Mouse (Mus musculus) layer of hippocampus, adult 18-20 months (tissue): ENCODE measurements around the gene Csad. TPM values are rescaled to one million over a fixed set of nuclear protein-coding genes. Genes with fewer than 3 reads are reported as not detected.
A peak's percentile ranks its signal among the peaks of the same experiment; 100 is the strongest.

Experiments
- DNase-seq, 2 experiments: peaks; one replicate each; pipeline ENCODE4 v3.0.0; 2022; ENCODE audit warnings: low spot score in 2 of 2
- long read RNA-seq: library from polyadenylated mRNA; stranded (forward); transcript quantifications from one replicate; pipeline ENCODE4 v2.0.0, GENCODE M21; 2021
- total RNA-seq, 2 experiments: library from RNA; stranded (reverse); gene quantifications; 2 replicates each; pipeline ENCODE4 v1.2.3; 2021

Csad gene
- total RNA-seq, result 10 to 100 TPM; 33.3 to 37.4 TPM
- long read RNA-seq, partial matches to known transcripts, result 4 of 27 reads
- long read RNA-seq, other reads (novel, unspliced or antisense), result 23 of 27 reads

- DNase-seq, result peak in 1 of 2 experiments; percentile 30
Observed at GRCm38 (mm10) chr15:102204674-102205505, at the start of gene Csad. Gene Csad (minus strand): TSS chr15:102204724.

DNA sequence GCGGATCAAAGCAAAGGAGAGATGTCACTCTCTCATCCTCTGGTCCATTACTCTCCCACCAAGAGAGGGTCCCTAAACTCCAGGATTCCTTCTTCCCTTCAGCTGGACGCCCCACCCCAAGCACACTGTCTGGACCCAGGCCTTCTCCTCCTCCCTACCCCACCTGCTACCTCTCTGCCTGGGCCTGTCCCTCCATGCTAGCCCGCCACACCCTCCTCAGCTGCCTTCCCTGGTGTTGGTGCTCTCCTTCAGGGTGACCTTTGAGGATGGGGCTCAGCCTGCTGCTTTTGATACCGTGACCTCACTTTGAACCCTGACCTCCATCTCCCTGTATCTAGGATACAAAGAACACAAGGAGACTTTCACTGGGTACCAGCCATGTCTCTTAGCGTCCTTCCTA lies 46.0 kb upstream of the Csad start:
- no peak for DNase-seq

DNA sequence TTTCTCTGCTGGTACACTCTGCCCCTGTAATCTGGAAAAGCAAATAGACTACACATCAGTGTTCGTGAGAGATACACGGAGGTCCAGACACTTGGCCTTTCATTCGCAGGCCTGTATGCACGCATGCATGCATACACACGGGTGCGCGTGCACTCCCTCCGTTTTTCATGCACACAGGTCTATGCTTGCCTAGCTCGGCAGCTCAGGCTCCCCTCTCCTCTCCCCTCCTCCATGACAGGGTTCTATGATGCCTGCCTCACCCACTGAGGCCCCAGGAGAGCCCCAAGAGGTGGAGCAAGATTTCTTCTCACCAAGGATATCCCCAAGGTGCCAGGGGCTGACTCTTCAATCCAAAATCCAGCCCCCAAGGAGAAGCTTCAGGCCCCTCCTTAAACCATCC lies 45.4 kb upstream of the Csad start:
- no peak for DNase-seq

DNA sequence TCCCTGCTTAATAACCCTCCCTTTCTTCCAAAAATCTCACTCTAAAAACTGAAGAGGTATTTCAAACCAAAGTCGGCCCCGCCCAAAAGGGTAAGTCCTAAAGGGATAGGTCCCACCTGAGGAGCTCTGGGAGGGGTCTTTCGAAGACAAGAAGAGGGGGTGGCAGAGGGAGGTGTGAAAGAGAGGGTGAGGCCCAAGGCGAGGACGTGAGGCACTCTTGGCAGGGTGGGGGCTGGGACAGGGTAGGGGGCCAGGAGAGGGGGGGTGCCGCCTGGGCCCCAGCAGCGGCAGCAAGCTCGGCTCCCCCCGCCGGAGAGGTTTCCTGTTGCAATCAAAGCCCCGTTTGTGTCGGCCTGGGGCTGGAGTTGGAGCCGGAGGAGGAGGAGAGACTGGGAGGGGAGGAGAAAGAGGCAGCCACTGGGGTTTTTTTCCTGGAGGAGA lies 44.7 kb upstream of the Csad start:
- no peak for DNase-seq

DNA sequence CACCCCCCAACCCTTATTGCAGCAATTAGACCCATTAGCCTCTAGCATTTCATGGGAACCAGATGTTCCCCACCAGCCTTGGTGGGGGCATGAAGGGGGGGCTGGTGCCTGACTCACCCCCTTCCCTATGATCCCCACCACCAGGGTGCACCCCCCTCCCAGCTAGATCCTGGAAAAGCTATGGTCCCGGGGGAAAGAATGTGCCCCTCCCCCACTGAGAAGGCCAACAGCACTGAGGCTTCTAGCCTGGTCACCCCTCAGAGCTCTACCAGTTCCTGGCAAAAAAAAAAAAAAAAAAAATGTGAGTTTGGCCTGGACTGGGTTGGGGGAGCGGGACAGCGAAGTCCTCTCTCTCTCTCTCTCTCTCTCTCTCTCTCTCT lies 44.3 kb upstream of the Csad start:
- no peak for DNase-seq

DNA sequence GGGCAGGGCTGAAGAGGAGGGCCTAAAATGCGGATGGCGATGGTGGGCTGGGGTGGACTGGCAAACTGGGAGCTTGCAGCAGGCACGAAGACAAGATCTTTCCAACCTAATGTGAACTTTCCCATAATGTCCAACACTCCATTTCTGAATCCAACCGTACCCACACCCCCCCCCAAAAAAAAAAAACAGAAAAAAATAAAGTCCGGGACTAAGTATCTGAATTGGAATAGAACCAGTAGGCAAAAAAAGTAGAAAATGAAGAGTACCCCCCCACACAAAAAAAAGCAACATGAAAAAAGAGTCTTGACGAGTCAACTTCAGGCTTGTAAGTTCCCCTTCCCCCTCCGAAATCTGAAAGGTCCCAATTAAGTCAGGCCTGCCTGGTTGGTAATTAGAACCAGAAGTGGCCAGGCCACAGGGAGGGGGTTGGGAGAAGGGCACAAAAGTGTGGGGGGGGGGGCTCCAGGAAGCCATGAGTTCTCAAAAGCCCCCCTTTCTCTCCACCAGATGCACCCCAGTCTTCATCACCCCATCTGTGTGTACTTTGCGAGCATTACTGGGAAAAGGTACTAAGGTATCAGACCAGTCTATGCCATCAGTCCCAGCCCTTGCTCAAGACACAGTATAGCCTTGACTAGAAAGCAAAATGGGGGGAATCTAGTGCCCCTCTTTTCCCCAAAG lies 43.7 kb upstream of the Csad start:
- DNase-seq, result no peak

- DNase-seq, result peak; percentile 16 to 31
Observed at GRCm38 (mm10) chr15:102247252-102248130, 43.0 kb upstream of the Csad start.

DNA sequence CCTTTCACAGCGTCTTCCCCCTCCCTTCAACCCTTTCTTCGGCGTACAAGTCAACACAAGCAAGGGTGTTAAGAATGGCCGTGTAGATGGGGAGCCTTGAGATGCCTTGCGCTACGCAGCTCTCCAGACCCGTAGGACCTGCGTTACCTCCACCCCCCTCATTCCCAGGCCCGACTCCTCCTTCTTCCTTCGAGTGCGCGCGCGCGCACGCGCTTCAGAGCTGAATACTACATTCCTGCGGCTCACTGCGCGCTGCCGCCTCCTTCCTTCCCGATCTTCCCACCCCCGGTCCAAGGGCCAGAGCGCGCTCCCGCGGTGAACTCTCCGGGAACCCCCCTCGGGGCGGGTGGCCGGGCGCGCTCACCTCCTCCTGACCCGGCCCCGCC lies 42.3 kb upstream of the Csad start:
- DNase-seq, result peak; percentile 83 to 92

- DNase-seq, result peak; percentile 70 to 86
Observed at GRCm38 (mm10) chr15:102245891-102246741, 41.6 kb upstream of the Csad start.

GRCm38 (mm10) chr15:102245461-102245881 lies 40.9 kb upstream of the Csad start:
- DNase-seq, result no peak

DNA sequence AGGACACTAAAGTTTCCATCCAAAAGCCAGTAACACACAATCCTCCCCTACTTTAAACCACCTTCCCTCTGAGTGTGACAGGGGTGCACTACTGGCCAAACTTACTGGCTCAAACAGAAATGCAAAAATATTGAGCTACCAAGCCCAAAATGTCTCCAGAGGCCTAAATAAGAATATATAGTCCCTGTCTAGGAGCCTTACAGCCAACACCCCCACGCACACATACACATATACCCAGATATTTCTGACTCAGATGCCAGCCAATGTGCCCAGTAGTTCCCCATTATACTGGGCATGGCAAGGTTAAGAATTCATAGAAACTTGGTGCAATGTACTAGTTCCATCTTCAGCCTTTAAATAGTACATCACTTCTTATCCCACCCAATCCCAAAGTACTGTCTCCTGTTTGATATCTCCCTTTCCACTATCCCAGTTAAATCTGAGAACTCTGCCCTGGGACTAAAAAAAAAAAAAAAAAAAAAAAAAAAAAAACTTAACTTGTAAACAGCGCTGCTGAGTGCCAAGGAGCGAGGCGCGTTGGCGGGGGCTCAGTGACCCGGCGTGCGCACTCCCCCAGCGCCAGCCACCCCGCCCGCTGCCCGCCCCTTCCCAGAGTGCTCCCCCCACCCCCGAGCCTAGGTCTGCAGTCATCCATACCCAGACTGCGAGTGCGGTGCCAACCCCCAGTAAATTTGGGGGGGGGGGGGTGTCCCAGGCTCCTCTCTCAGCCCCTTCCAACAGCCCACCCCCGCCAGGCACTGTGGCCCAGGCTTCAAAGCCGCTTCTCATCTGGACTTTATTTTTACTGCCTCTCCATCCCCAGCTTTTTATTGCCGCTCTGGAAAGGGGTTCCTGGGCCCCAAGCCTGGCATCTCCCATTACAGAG lies 40.0 kb upstream of the Csad start:
- no peak for DNase-seq

- DNase-seq, result no peak
Observed at GRCm38 (mm10) chr15:102243229-102244190, 39.0 kb upstream of the Csad start.

GRCm38 (mm10) chr15:102242404-102243228 lies 38.1 kb upstream of the Csad start:
- no peak for DNase-seq

DNA sequence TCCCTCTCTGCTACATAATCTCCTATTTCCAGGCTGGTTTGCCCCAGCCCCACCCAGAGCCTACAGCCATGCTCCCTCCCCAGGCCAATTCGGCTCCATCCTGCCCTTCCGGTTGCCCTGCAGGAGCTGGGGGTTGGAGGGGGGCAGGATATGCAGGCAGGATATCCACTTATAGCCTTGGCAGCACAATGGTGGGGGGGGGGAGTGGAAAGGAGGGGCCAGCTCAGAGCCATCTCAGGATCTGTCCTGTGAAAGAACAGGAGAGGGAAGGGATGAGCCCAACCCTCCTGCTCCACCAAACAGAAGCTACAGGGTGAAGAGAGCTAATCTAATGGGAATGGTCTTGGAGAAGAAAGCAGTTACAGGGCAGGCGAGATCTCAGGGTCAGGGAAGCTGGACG lies 36.1 kb upstream of the Csad start:
- DNase-seq, result no peak

GRCm38 (mm10) chr15:102239851-102240250 lies 35.3 kb upstream of the Csad start:
- no peak for DNase-seq

DNA sequence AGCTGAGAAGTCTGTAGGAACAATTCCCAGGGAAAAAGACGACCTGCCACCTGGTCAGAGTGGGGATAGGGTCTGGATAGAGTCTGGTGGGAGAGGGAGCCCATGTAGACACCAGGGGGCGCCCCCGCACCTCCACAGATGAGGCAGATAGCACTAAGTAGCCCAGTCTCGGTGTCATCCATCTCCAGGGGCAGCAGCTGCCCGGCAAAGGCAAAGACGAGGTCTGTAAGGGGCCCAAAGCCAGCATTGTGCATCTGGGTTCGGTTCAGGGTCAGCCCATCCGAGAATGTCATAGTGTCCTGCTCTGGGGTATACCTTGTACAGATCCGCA lies 34.7 kb upstream of the Csad start:
- peak; percentile 39 to 86 for DNase-seq

DNA sequence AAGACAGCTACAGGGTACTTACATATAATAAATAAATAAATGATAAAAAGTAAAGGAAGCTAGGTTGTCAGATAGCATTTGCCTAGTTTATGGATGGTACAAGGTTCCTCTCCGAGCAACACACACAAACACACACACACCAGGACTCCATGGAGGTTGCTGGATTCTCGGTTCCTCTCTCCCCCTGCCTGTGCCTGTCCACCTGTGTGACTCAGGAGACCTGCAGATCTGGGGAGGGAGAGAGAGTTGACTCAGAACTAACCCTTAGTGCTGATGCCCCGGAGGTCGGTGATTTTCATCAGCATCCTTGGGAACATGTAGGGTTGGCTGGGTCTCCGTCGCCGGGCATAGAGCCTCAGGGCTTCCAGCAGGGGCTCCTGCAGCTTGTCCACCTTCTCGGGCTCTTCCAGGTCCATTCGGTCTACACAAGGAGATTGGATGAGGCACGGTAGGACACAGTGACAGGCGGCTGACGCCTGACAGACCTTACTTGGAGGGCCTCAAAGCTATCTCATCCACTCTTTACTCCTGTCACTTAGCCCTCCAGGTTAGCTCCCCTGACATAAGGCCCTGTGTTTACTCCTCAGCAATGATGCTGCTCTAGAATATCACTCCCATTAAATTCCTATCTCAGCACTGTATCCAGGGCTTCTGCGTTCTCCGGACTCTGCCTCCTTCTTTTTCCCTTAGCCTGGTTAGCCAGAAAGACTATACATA lies 34.2 kb upstream of the Csad start:
- no peak for DNase-seq
